Mouse (Mus musculus): Measurements from ENCODE around the gene Phc2. TPM values are rescaled to one million over a fixed set of nuclear protein-coding genes. Genes with fewer than 3 reads are reported as not detected.

Phc2 gene
- total RNA-seq, 2 experiments from 2014 or later: 15.5 to 17.8 TPM

DNA sequence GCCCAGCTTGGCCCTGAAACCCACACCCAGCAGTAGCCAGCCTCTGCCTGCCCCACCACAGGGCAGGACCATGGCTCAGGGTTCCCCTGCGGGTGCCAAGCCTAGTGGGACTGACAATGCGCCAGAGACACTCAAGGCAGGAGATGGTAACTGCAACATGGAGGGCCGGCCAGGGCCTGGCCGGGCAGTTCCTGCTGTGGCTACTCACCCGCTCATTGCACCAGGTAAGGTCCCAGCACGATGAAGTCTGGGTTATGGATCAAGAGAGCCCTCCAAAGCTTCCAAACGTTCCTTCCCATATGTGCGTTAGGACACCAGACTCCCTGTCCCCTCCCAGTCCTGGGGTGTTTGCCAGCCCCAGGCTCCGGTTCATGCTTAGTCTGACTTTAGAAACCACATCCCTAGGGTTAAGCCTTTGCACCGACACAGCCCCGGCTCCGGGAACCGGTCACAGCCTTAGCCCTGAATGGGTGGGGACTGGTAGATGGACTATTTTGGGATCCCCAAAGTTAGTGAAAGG lies 57.7 kb downstream of the Phc2 start:
- intact Hi-C loops (cut with DNase I): loop anchor here (2.0 to 5.0 kb wide), 2 partner anchors 100 to 147 kb away; partner anchors contain the start of gene Zscan20
- no peak for DNase-seq

GRCm38 (mm10) chr4:128712941-128713340 lies 58.4 kb downstream of the Phc2 start:
- no peak for DNase-seq
- intact Hi-C loops (cut with DNase I): loop anchor here (2.0 to 5.0 kb wide), 2 partner anchors 101 to 146 kb away; partner anchors contain the start of gene Zscan20

DNA sequence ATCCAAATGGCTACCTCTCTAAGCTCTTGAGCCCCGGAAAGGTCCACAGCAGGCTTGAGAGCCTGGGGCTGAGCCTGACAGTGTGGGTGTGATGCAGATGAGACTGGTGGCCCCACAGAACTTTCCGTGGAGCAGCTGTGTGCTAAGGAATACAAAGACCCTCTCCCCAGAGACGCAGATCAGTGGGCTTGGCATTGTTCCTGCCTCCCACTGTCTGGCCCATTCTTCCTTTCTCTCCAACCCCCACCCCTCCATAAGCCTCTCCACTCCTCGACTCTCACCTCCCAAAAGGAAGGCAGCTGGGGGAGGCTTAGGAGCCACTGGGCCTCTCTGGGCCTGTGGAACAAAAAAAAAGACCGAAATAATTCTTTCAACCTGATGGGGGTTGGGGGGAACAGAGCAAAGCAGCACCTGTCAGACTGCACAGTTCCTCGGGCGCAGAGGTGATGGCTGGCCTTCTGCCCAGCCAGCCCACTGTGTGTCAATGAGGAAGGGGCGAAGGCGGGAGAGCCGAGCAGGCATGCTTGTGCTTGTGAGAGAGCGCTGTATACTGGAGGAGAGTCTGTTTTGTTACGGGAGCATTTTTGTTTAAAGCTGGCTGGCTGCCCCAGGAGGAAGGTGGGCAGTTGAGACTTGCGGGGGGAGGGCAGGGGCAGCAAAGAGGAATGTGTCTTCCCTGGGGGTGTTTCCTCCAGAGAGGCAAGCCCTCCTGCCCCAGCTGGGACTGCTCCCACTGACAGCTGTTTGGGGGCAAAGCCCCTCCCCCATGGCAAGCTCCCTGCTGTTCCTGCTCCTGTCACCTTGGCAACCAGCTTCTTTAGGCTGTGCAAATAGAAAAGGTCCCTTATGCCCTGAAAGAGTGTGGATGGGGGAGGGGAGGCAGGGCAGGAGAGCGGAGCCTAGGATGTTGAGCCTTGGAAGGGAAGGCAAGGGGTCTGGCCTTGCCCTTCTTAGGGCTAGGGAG lies 61.0 kb downstream of the Phc2 start:
- DNase-seq: no peak
- intact Hi-C loops (cut with DNase I): no loop called here

GRCm38 (mm10) chr4:128716279-128716678 lies 61.8 kb downstream of the Phc2 start:
- intact Hi-C loops (cut with DNase I): no loop called here
- DNase-seq: no peak

GRCm38 (mm10) chr4:128716731-128717130 lies 62.2 kb downstream of the Phc2 start:
- no peak for DNase-seq
- intact Hi-C loops (cut with DNase I): no loop called here

- DNase-seq: no peak
- intact Hi-C loops (cut with DNase I): no loop called here
Measured at GRCm38 (mm10) chr4:128720110-128720509, 65.6 kb downstream of the Phc2 start.

GRCm38 (mm10) chr4:128721061-128721648 lies 66.7 kb downstream of the Phc2 start:
- intact Hi-C loops (cut with DNase I): no loop called here
- DNase-seq: no peak

- DNase-seq: no peak
- intact Hi-C loops (cut with DNase I): no loop called here
Measured at GRCm38 (mm10) chr4:128721761-128722160, 67.3 kb downstream of the Phc2 start.

- intact Hi-C loops (cut with DNase I): no loop called here
- DNase-seq: no peak
Measured at GRCm38 (mm10) chr4:128722932-128723331, 68.4 kb downstream of the Phc2 start.

GRCm38 (mm10) chr4:128723431-128723830 lies 68.9 kb downstream of the Phc2 start:
- intact Hi-C loops (cut with DNase I): no loop called here
- no peak for DNase-seq

GRCm38 (mm10) chr4:128724059-128724458 lies 69.6 kb downstream of the Phc2 start:
- intact Hi-C loops (cut with DNase I): no loop called here
- DNase-seq: no peak

DNA sequence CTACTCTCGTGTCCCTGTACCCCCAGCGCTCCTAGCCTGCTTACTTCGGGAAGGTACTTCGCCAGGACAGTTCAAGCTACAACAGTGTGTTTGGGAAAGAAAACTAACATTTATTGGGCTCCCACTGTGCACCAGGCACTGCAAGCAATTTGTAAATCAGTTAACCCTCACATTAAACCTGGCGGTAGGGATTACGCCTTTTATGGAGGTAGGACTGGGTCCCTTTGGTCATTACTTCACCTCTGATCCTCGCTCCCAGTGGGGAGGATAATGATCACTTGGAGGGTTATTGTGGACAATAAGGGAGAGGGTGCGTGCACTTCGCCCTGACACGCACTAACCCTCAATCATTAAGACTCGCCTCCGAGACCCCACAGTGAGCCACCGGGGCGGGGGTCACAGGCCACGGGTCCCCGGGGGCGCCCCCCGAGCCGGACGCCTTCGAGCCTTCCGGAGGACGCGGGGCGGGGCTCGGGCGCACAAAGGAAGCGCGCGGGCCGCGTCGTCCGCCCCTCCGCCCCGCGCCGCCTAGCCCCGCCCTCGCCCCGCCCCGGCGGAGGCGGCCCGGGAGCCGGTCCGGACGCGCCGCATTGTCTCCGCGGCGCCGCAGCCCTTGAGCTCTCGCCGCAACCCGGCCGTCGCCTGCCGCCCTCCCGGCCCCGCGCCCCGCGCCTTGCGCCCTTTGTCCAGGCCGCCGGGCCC lies 72.7 kb downstream of the Phc2 start:
- intact Hi-C loops (cut with DNase I): no loop called here

DNA sequence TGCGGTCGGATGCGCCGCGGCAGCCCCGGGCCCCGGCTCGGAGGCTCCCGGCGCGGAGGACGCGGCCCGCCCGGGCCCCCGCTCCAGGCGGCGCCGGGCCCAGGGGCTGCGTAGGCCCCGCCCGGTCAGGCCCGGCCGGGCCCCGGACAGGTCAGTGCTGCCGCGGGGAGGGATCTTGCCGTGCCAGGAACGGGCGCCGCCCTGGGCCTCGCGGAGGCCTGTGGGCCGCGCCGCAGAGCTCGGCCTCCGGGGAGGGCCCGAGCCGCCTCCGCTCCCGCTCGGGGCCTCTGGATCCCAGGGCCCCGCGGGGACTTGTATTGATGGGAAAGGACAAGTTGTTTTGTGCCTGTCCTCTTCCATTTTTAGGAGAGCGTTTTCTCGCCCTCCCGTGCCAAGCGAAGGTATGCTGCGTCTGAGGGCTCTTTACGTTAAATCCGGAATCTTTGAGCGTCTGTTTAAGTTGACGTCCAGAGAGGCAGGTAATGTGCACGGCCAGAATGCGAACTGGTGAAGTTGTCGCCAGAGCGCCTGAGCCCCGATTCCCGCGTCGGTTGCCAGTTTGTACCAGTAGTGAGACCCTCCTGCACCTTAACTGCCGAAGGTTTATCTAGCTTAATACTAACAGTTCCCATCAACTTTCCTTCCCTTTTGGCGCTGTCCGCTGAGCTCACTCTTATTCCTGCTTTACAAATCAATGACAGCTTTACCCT lies 73.4 kb downstream of the Phc2 start:
- peak in 1 of 2 experiments; percentile 45 for DNase-seq
- intact Hi-C loops (cut with DNase I): no loop called here

More for the DNA sequence above, 72.7 kb downstream of the Phc2 start:
- DNase-seq: peak; percentile 77 to 82

GRCm38 (mm10) chr4:128728431-128728851 lies 73.9 kb downstream of the Phc2 start:
- DNase-seq: no peak
- intact Hi-C loops (cut with DNase I): no loop called here

DNA sequence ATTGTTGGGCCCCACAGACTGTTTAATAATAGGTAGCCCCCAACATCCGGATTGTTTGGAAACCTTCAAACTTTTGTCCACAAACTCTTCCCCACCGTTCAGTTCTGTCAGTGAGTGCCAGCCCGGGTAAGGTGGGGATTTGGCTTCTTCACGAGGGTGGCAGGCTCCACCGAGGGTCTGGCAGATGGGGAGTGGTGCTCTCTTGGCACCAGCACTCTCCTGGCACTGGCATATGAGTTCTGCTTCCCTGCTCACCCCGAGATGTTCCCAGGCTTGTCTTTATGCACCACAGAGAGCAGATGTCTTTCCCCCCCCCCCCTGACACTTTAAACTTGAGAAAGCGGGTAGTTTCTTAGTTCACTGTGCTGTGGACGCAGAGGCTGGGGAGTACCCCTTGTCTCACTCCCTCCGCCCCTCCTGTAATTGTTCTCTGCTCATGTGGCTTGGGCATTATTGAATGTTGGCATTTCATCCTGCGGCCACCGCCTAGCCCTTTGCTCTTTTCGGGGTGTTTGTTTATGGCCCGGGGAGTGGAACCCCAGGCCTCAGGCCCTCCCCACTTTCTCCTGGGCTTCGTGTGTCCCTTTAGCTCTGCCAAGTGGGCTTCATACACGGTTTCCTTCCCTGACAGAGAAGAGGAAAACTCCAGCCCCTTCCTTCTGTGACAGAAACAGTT lies 74.7 kb downstream of the Phc2 start:
- no peak for DNase-seq
- intact Hi-C loops (cut with DNase I): no loop called here

DNA sequence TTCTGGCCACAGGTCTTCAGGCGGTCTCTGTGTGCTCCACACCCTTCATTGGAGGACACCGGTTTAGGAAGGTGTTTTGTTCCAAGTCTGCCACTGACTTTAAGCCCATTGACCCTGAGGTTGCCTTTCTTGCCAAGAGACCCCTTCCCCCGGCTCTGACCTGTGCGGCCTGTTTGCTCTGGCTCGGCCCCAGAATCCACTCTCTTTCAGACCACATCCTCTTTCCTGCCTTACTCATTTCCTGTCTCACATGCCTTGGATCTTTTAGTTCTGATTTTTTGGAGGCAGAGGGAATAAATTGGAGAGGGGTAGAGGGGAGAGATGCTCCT lies 75.2 kb downstream of the Phc2 start:
- intact Hi-C loops (cut with DNase I): no loop called here
- DNase-seq: no peak

- no peak for DNase-seq
- intact Hi-C loops (cut with DNase I): no loop called here
Measured at GRCm38 (mm10) chr4:128730271-128730670, 75.8 kb downstream of the Phc2 start.

DNA sequence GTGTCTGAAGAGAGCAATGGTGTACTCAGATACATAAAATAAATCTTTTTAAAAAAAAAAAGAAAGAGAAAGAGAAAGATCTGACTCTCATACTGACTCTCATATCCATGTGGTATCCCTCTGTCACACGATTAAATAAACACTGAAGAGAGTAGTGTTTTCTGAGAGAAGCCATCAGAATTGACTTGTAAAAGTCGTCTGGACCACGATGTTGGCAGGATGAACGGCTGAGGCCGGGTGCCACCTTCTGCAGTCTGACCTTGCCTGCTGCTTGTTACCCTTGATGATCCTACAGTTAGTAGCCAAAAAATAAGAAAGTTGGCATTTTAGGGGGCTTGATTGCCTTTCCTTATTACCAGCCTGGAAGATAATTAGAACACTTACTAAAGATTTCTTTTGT lies 78.3 kb downstream of the Phc2 start:
- intact Hi-C loops (cut with DNase I): no loop called here
- no peak for DNase-seq

DNA sequence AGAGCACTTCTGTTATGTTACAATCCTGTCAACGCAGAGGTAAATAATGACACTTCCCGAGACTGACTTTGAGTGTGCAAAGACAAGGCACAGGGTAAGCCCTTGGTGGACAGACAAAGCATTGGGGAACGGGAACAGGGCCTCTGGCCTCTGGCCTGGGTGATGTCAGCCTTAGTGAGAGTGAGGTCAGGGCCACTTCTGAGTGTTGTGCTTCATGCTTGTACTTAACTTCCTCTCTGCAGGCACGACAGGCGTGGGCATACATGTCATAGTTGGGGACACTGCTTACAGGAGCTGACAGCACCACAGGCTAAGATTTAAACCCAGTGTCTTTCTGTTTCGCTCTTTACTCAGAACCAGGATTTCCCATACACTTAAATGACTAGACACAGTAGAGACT lies 79.0 kb downstream of the Phc2 start:
- intact Hi-C loops (cut with DNase I): no loop called here
- no peak for DNase-seq

DNA sequence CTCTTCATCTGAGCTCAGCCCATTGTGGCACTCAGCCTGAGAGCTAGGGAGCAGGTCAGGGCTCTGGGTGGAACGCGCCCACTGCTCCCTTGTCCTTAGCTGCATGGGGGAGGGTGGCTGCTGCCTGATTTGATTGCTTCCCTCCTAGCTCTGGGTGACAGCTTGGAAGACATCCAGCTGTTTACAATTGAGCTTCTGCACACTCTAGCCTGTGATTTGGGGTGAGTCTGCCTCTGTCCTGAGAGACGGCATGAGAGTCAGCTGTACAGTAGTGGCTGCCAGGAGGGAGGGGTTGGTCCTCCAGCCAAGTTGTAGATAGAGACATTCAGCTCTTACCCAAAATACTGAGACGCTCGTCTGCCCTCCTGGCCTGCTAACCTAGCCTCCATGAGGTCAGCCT lies 79.7 kb downstream of the Phc2 start:
- peak; percentile 55 to 60 for DNase-seq

More for the DNA sequence above, 79.7 kb downstream of the Phc2 start:
- intact Hi-C loops (cut with DNase I): no loop called here
